Mouse (Mus musculus) adrenal gland, postnatal 36 days (tissue): Measurements from ENCODE around the gene Acap1. TPM values are rescaled to one million over a fixed set of nuclear protein-coding genes. Genes with fewer than 3 reads are reported as not detected.

Experiments
- DNase-seq, 2 experiments: peaks; one replicate each; pipeline ENCODE4 v3.0.0; 2021; ENCODE audit warnings: mixed read lengths in 1 of 2
- total RNA-seq, 2 experiments: library from RNA; stranded (reverse); gene quantifications; 2 replicates each; pipeline ENCODE4 v1.2.3; 2021

The Acap1 gene
- total RNA-seq, 2 experiments from 2014 or later: 0.23 to 0.89 TPM

DNA sequence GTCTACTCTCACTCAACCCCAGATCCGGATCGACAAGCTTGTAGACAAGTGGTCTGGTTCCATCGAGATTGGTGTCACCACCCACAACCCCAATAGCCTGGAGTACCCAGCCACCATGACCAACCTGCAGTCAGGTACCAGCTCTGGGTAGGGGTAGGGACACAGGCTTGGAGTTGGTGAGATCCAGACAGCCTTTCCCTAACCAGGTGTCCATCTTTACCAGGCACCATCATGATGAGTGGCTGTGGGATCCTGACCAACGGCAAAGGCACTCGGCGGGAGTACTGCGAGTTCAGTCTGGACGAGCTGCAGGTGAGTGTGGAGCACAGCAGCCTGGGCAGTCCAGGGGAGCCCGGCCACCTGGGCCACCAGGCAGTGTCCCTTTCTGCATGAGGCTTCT lies 9.0 kb upstream of the Acap1 start:
- DNase-seq: no peak

DNA sequence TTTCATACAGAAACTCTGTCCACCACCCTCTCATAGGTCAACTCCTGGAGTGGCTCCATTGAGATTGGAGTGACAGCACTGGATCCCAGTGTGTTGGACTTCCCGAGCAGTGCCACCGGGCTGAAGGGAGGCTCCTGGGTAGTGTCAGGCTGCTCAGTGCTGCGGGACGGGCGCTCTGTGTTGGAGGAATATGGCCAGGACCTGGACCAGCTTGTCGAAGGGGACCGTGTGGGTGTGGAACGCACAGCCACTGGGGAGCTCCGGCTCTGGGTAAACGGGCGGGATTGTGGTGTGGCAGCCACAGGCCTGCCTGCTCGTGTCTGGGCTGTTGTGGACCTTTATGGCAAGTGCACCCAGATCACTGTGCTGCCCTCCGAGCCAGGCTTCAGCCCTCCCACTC lies 7.6 kb upstream of the Acap1 start:
- DNase-seq: no peak

DNA sequence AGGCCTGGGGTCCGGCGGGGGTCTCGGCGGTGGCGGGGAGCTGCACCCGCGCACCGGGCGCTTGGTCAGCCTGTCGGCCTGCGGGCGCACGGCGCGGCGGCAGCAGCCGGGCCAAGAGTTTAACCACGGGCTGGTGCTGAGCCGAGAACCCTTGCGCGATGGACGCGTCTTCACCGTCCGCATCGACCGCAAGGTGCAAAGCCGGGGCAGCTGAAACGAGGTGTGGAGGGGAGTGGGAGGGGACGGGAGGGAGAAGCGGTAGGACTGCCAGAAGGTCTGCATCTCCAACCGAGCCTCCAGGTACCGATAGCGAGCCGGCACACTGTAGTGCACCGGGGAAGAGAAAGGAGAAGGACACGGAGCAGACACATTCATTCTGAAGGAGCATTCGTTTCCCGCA lies 6.7 kb upstream of the Acap1 start:
- no peak for DNase-seq

DNA sequence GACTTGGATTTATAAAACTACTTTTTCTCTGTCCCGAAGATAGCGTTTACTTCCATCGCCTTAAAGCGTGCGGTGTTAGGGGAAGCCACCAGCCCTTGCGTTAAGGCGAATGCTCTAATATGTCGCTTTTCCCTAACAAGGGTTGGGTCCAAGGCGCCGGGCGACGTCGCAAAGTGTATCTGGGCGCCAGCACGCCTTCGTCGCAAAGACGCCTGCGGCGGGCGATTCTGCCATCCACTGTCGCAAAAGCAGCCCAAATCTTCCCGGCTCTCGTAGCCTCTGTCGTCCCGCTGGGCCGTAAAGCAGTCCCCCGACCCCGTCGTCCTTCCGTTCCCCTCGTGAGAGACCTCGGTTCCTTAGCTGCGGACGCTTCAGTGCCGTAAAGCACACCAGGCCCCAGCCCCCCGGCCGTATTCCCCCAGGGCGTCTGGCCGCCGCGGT lies 6.1 kb upstream of the Acap1 start:
- peak; percentile 95 for DNase-seq

GRCm38 (mm10) chr11:69900471-69901405 lies 5.4 kb upstream of the Acap1 start, which contains the start of the genes 2810408A11Rik and Neurl4:
2810408A11Rik (minus strand) TSS chr11:69900987.
Neurl4 (plus strand) TSS chr11:69901072.
- DNase-seq: peak; percentile 90 to 91

DNA sequence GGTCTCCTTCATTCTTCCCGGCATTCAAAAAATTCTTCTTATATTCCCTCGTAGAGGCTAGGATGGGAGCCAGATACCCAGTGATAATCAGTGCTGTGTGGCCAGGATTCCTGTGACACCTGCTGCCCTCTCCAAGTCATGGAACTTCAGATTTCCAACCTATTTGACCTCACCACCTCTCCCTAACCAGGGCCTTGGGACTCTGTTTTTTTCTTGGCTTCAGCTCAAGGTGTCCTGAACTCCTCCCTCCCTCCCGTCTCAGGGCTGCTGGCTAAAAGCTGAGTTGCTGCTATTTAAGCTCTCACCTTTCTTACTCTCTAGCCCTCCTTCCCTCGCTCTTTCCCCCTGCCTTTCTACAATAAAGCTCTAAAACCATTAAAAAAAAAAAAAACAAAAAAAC lies 4.5 kb upstream of the Acap1 start:
- no peak for DNase-seq

DNA sequence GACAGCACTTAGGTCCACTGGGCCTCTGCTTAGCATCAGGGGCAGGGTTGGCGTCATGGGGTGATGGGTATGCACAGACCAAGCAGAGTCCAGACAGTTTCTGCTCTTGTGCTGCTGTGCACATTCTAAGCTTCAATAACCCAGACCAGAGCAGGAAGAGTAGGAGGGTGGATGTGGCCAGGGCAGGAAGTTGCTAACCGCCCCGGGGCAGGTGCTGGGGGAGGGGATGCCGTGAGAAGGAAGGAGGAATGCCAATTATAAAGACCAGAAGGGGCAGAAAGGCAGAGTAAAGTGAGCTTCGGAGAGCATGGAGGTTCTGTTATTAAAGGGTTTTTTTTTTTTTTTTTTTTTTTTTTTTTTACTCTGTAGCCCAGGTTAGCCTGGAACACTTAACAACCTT lies 668 bp downstream of the Acap1 start:
- DNase-seq: no peak

GRCm38 (mm10) chr11:69891482-69891881 lies 3.9 kb downstream of the Acap1 start:
- no peak for DNase-seq

DNA sequence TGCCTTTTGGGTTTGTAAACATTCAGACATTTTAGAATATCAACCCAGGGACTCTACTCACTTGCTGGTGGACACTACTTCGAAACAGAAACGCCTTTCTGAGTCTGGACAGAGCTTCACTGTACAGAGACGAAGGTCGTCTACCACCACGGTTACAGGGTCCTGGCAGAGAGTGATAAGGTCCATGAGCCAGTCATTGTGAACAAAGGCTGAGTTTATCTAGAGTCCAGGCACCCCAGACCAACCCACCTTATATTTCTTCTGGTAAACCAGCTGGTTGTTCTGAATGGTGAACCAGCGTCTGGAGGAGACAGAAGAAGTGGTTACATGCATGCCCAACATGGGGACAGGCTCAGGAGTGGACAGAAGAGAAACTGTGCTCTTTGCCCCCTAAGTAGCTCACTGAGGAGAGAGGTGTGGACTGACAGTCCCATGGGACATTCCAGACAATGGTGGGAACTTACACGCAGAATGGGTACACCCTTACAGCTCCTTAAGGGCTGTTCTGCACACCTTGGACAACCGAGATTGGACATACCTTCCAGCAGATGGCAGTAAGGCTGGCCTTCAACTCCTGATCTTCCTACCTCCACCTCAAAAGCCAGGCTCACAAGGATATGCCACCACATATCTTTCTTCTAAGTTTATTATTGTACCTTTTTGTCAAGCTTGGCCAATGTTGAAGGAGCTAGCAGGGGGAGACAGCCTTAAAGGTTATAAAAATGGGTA lies 8.3 kb downstream of the Acap1 start:
- no peak for DNase-seq

GRCm38 (mm10) chr11:69884663-69885062 lies 10.7 kb downstream of the Acap1 start:
- no peak for DNase-seq

GRCm38 (mm10) chr11:69884240-69884639 lies 11.1 kb downstream of the Acap1 start:
- no peak for DNase-seq

DNA sequence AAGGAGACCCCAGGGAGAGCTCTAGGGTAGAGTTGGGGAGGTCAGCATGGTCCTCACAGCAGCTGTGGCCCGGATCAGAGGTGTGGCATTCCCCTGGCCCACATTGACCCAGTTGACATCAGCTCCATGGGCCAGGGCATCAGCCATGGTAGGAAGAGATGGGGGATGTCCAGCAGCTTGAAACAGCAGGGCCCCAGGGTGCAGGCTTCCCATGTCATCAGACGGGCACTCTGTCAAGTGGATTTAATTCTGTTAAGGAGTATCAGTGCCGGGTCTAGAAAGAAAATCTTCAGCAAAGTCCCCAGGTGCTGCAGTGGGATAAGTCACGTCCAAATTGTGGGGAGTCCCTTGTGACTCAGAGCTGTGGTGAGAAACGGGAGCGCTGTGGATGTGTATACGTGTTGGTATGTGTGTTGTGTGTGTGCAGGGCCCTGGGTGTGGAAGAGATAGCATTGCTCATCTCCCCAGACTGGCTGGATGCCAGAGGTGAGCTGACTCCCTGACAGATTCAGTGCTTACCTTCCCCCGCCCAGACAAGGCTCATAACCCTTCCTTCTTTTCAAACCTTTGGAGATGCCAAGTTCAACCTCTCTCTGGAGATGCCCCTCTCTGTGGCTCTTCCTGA lies 11.7 kb downstream of the Acap1 start:
- no peak for DNase-seq

DNA sequence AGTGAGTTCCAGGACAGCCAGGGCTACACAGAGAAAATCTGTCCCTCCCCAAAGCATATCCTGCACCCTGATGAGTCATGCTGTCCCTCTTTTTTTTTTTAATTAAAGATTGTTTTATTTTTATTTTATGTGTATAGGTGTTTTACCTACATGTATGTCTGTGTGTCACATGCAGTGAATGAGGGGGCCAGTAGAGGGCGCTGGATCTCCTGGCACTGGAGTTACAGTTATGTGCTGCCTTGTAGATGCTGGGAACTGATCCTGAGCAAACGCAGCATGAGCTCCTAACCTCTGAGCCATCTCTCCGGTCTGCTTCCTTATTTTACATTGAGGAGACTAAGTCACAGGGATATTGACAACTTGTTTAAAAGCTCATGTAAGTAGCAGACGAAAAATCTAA lies 12.3 kb downstream of the Acap1 start:
- DNase-seq: no peak

DNA sequence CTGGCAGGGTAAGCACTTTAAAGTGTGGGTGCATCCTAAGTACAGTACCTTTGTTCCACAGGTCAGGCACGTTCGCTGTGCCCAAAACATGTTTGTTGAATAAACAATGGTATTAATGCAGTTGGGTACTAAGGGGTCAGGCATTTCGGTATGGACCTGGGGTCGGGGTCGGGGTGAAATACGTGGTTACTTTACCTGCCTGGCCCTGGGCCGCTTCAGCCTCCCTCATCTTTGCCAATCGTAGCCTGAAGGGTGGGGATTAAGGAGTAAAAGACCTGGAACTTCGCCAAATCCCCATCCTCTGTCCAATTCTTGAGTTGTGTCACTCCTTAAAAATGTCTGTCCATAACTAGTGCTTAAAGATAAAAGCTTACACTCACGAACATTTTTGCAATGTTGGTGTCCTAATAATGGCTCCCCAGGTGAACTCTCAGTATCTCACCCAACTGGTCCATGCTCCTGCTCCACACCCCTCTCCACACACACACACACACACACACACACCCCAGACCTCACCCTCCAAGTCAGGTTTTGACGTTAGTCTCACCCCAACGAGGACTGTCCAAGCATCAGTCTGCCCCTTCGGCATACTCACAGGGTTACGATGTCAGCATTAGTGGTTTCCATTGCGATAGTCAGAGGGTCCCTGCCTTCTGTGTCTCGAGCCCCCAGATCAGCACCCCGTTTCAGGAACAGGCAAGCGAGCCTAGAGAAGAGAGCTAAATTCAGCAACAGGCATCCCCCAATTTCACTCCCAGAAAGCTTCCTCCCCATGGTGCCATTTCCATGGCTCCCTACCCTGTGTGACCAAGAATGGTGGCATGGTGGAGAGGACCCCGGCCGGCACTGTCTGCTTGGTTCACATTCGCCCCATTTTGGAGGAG lies 13.3 kb downstream of the Acap1 start:
- DNase-seq: no peak

- DNase-seq: peak; percentile 96
These were observed 14.3 kb downstream of the Acap1 start, which contains the start of gene Kctd11 for GRCm38 (mm10) chr11:69880853-69881603. Kctd11 (minus strand) TSS chr11:69881406.

DNA sequence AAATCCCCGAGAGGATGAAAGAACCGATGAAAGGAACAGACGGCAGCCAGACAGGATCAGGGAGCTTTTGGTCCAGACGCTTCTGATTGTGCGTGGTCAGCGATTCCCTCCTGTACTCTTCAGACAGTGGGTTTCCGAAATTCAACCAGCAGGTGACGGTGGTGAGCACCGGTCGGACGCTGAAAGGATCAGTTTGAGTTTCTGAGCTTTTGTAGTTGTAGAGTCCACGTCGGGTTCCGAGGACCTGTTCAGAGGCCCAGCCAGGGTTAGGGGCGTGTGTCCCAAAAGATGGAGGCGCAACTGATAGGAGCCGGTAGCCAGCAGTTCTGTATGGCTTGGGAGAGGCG lies 14.9 kb downstream of the Acap1 start:
- DNase-seq: peak; percentile 70 to 79

GRCm38 (mm10) chr11:69879711-69880110 lies 15.6 kb downstream of the Acap1 start:
- no peak for DNase-seq

DNA sequence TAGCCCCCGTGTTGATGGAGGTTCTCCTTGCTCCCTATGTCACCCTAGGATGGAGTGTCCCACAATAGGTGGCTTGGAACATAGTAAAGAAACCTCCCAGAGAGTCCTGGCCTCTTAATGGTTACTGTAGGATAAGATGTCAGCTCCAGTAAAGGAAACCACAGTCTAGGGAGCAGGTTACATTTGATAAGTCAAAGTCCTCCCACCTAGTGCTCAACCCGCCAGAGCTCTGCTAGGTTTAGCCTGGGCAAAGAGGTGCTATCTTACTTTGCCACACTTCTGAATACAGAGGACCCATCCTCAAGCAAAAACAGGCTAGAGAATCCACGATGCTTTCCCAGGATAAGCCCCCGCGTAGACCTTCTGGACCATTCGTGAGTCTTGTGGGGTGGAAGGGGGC lies 16.4 kb downstream of the Acap1 start:
- DNase-seq: no peak

DNA sequence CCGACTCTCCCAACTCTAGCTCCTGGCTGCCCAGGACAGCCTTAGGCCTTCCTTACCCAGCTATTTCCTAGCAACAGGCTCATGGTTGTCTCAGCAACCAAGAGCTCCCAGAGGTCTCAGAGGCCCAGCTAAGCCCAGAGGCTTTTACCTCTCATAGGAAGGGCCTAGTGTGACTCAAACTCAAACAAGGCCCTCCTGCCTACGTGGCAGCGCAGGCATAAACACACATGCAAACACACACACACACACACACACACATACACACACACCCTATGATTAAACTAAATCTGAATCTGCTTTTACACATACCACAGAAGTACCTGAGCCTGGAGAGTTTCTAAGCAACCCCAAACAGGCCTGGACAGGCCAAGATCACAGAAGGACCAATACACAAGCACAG lies 16.9 kb downstream of the Acap1 start:
- DNase-seq: no peak

GRCm38 (mm10) chr11:69877878-69878277 lies 17.5 kb downstream of the Acap1 start, which contains the start of gene Tmem95:
Tmem95 (minus strand) TSS chr11:69878018.
- DNase-seq: no peak

GRCm38 (mm10) chr11:69876867-69877266 lies 18.5 kb downstream of the Acap1 start:
- peak; percentile 87 to 92 for DNase-seq
